Mouse (Mus musculus) brain, embryonic 14.5 days (tissue): ENCODE measurements around the gene Ppp6r2.

Experiments
- CTCF ChIP-seq: fragments of 200-500 bp; IDR thresholded peaks from 2 replicates; pipeline ENCODE4 v1.5.1; 2012; ENCODE audit warnings: inconsistent platforms, mild to moderate bottlenecking, moderate library complexity, borderline replicate concordance; ENCODE audit not compliant: insufficient read depth, insufficient read length; ENCODE audit errors: extremely low read depth
- POLR2A ChIP-seq: fragments of 200-500 bp; IDR thresholded peaks from 2 replicates; pipeline ENCODE4 v1.6.1; 2012; ENCODE audit warnings: mild to moderate bottlenecking, inconsistent platforms, borderline replicate concordance; ENCODE audit not compliant: poor library complexity, insufficient read depth, insufficient read length, severe bottlenecking; ENCODE audit errors: extremely low read depth

- TF ChIP-seq CTCF (peak; percentile 26; the same call in 1 of the 2 replicates), POLR2A (no peak)
Observed at GRCm38 (mm10) chr15:89316146-89316545, 104.8 kb downstream of the Ppp6r2 start.
